Mouse (Mus musculus): ENCODE results near the gene Kif1b. TPM values are rescaled to one million over a fixed set of nuclear protein-coding genes. Genes with fewer than 3 reads are reported as not detected.

Kif1b gene
- polyA plus RNA-seq, 1 experiment, result 10.1 TPM

DNA sequence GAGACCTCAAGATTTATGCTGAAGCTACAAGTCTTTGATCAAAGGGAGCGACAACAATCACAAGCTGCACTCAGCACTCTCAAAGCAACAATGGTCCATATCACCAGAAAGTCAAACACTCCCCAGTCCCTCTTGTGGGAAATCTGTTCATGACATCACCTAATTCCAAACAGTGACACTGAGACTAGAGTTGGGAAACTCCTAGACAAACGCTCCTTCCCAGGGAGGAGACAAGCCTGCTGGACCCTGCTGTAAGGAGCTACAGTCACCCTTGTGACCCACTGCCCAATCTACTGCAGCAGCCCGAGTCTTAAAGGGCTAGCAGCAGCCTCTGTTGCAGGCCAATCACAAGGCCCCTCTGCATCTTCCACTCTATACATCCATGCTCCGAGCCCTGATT lies 127.9 kb downstream of the Kif1b start:
- Histone ChIP-seq H3K36me3 (ENCODE audit: control insufficient read depth, insufficient read depth) (peaks cover 31% of the 10 kb centered on the region), H3K4me3 (ENCODE audit: insufficient read depth, poor library complexity, severe bottlenecking) (no peak overlapping the region), H3K27me3 (ENCODE audit: control insufficient read depth, insufficient read depth, insufficient read length) (no peaks in the 10 kb centered on the region), H3K79me3 (ENCODE audit: low read depth) (no peaks in the 10 kb centered on the region), H3K79me2 (ENCODE audit: control insufficient read depth, insufficient read depth) (no peaks in the 10 kb centered on the region), H3ac (ENCODE audit: control insufficient read depth, insufficient read length, low read depth) (no peak overlapping the region)
- TF ChIP-seq MYOD1 (IDR thresholded peaks at IDR 0.05; ENCODE audit: control insufficient read depth, insufficient read length, low read depth), result no peak
- TF ChIP-seq CEBPB (IDR thresholded peaks at IDR 0.05; ENCODE audit: low read depth), result no peak
- TF ChIP-seq FOSL1 (IDR thresholded peaks at IDR 0.05; ENCODE audit: insufficient read depth, low read length, poor library complexity, severe bottlenecking), result no peak
- no peak for TF ChIP-seq USF1 (IDR thresholded peaks at IDR 0.05; ENCODE audit: low read depth)
- no peak for TF ChIP-seq MAX (IDR thresholded peaks at IDR 0.05)
- no peak for TF ChIP-seq MYOG (IDR thresholded peaks at IDR 0.05; ENCODE audit: control insufficient read depth, extremely low read depth, insufficient read length)
- TF ChIP-seq CTCF (IDR thresholded peaks at IDR 0.05; ENCODE audit: control insufficient read depth, insufficient read depth, insufficient read length), result no peak

DNA sequence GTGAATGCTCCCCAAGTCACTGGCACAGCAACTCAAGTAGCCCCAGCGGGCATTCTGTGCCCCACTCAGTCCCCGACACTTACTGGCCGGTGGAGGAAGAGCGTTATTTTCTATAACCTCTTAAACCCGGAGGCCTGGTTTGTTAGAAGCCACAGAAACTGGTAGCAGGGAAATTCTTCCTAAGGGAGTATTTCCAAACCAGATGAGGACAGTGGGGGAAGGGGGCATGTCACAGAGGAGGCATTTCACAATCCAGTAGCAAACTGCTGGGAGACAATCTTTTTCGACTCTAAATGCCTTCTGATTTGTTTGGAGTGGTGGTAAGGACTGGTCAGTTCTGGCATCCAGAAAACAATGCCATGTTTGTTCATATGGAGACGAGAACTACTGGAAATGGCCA lies 128.3 kb downstream of the Kif1b start:
- no peak overlapping the region for H3K4me3 ChIP-seq (ENCODE audit: insufficient read depth, poor library complexity, severe bottlenecking)
- H3K79me2 ChIP-seq (ENCODE audit: control insufficient read depth, insufficient read depth), result no peaks in the 10 kb centered on the region
- H3K79me3 ChIP-seq (ENCODE audit: low read depth), result no peaks in the 10 kb centered on the region
- TF ChIP-seq MYOD1 (IDR thresholded peaks at IDR 0.05; ENCODE audit: control insufficient read depth, insufficient read length, low read depth), result no peak
- no peak for TF ChIP-seq MAX (IDR thresholded peaks at IDR 0.05)
- no peak for TF ChIP-seq USF1 (IDR thresholded peaks at IDR 0.05; ENCODE audit: low read depth)
- TF ChIP-seq FOSL1 (IDR thresholded peaks at IDR 0.05; ENCODE audit: insufficient read depth, low read length, poor library complexity, severe bottlenecking), result no peak
- no peak for TF ChIP-seq CTCF (IDR thresholded peaks at IDR 0.05; ENCODE audit: control insufficient read depth, insufficient read depth, insufficient read length)
- H3ac ChIP-seq (ENCODE audit: control insufficient read depth, insufficient read length, low read depth), result no peak overlapping the region
- H3K27me3 ChIP-seq (ENCODE audit: control insufficient read depth, insufficient read depth, insufficient read length), result no peaks in the 10 kb centered on the region
- peaks cover 31% of the 10 kb centered on the region for H3K36me3 ChIP-seq (ENCODE audit: control insufficient read depth, insufficient read depth)

DNA sequence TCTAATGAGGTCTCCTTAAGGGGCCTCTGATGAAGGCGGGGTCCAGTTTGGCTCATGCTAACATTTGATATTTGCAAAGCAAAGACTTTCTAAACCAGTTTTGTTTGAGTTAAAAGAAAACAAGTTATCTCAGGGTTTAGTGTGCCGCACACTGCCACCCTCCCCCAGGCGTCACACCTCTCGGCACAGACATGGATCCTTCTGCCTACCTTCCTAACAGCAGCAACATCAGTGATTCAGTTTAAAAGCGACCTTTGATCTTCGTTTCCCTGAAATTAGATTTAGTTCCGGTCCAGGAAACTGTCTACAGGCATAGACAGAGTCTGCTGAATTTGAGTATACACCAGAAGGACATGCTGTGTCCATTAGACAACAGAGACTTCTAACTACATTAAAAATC lies 129.2 kb downstream of the Kif1b start:
- no peaks in the 10 kb centered on the region for H3K27me3 ChIP-seq (ENCODE audit: control insufficient read depth, insufficient read depth, insufficient read length)
- no peak for TF ChIP-seq CTCF (IDR thresholded peaks at IDR 0.05; ENCODE audit: control insufficient read depth, insufficient read depth, insufficient read length)
- no peak for TF ChIP-seq MAX (IDR thresholded peaks at IDR 0.05)
- TF ChIP-seq MYOD1 (IDR thresholded peaks at IDR 0.05; ENCODE audit: control insufficient read depth, insufficient read length, low read depth), result no peak
- TF ChIP-seq CEBPB (IDR thresholded peaks at IDR 0.05; ENCODE audit: low read depth), result no peak
- TF ChIP-seq MYOG (IDR thresholded peaks at IDR 0.05; ENCODE audit: control insufficient read depth, extremely low read depth, insufficient read length), result no peak
- TF ChIP-seq FOSL1 (IDR thresholded peaks at IDR 0.05; ENCODE audit: insufficient read depth, low read length, poor library complexity, severe bottlenecking), result no peak
- no peak for TF ChIP-seq USF1 (IDR thresholded peaks at IDR 0.05; ENCODE audit: low read depth)
- no peak overlapping the region for H3K4me3 ChIP-seq (ENCODE audit: insufficient read depth, poor library complexity, severe bottlenecking)
- H3ac ChIP-seq (ENCODE audit: control insufficient read depth, insufficient read length, low read depth), result no peak overlapping the region
- H3K79me2 ChIP-seq (ENCODE audit: control insufficient read depth, insufficient read depth), result no peaks in the 10 kb centered on the region
- no peaks in the 10 kb centered on the region for H3K79me3 ChIP-seq (ENCODE audit: low read depth)
- H3K36me3 ChIP-seq (ENCODE audit: control insufficient read depth, insufficient read depth), result peaks cover 27% of the 10 kb centered on the region

DNA sequence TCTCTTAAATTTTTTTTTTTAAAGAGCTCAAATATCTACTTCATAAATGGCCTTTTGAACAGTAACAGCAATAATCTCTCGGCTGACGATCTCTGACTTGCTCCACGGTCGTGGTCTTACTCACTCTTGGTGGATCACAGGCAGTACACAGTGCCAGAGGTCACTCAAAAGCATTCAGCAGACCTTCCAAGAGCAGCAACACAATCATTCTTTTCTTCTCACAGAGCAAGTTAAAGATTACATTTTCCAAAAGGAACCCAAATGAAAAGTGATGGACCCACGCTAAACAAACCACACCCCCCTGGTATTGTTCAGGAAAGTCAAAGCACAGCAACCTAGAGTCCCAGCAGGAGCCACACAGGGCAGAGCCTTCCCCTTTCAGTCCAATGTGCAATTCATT lies 130.4 kb downstream of the Kif1b start:
- Histone ChIP-seq H3K4me3 (ENCODE audit: insufficient read depth, poor library complexity, severe bottlenecking) (no peak overlapping the region), H3K36me3 (ENCODE audit: control insufficient read depth, insufficient read depth) (peaks cover 17% of the 10 kb centered on the region), H3K79me2 (ENCODE audit: control insufficient read depth, insufficient read depth) (no peaks in the 10 kb centered on the region), H3K79me3 (ENCODE audit: low read depth) (no peaks in the 10 kb centered on the region), H3K27me3 (ENCODE audit: control insufficient read depth, insufficient read depth, insufficient read length) (no peaks in the 10 kb centered on the region), H3ac (ENCODE audit: control insufficient read depth, insufficient read length, low read depth) (no peak overlapping the region)
- TF ChIP-seq CEBPB (IDR thresholded peaks at IDR 0.05; ENCODE audit: low read depth) (no peak), MYOG (IDR thresholded peaks at IDR 0.05; ENCODE audit: control insufficient read depth, extremely low read depth, insufficient read length) (no peak), MAX (IDR thresholded peaks at IDR 0.05) (no peak), MYOD1 (IDR thresholded peaks at IDR 0.05; ENCODE audit: control insufficient read depth, insufficient read length, low read depth) (no peak), USF1 (IDR thresholded peaks at IDR 0.05; ENCODE audit: low read depth) (no peak), CTCF (IDR thresholded peaks at IDR 0.05; ENCODE audit: control insufficient read depth, insufficient read depth, insufficient read length) (no peak)

DNA sequence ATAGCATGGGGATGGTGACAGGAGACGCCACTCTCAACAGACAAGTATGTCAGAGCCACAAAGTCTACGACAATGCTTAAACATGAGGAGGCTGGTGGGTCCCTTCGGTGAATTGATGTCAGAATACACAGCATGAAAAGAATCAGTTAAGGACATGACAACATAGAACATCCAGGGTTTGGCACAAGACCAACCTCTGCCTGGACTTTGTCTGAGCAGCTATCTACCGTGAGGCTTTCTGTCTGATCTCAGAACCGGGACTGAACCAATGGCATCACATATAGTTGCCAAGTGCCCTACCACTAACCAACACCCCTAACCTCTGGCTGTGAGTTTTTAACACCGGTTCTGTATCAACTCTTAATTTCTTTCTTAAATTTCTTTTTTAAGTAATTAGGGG lies 130.8 kb downstream of the Kif1b start:
- H3K36me3 ChIP-seq (ENCODE audit: control insufficient read depth, insufficient read depth), result peaks cover 13% of the 10 kb centered on the region
- H3K27me3 ChIP-seq (ENCODE audit: control insufficient read depth, insufficient read depth, insufficient read length), result no peaks in the 10 kb centered on the region
- H3K79me2 ChIP-seq (ENCODE audit: control insufficient read depth, insufficient read depth), result no peaks in the 10 kb centered on the region
- no peak overlapping the region for H3K4me3 ChIP-seq (ENCODE audit: insufficient read depth, poor library complexity, severe bottlenecking)
- no peaks in the 10 kb centered on the region for H3K79me3 ChIP-seq (ENCODE audit: low read depth)
- TF ChIP-seq CEBPB (IDR thresholded peaks at IDR 0.05; ENCODE audit: low read depth), result no peak
- no peak for TF ChIP-seq MYOD1 (IDR thresholded peaks at IDR 0.05; ENCODE audit: control insufficient read depth, insufficient read length, low read depth)
- TF ChIP-seq FOSL1 (IDR thresholded peaks at IDR 0.05; ENCODE audit: insufficient read depth, low read length, poor library complexity, severe bottlenecking), result no peak
- no peak for TF ChIP-seq MYOG (IDR thresholded peaks at IDR 0.05; ENCODE audit: control insufficient read depth, extremely low read depth, insufficient read length)
- no peak for TF ChIP-seq CTCF (IDR thresholded peaks at IDR 0.05; ENCODE audit: control insufficient read depth, insufficient read depth, insufficient read length)
- no peak for TF ChIP-seq MAX (IDR thresholded peaks at IDR 0.05)
- no peak for TF ChIP-seq USF1 (IDR thresholded peaks at IDR 0.05; ENCODE audit: low read depth)
- no peak overlapping the region for H3ac ChIP-seq (ENCODE audit: control insufficient read depth, insufficient read length, low read depth)

DNA sequence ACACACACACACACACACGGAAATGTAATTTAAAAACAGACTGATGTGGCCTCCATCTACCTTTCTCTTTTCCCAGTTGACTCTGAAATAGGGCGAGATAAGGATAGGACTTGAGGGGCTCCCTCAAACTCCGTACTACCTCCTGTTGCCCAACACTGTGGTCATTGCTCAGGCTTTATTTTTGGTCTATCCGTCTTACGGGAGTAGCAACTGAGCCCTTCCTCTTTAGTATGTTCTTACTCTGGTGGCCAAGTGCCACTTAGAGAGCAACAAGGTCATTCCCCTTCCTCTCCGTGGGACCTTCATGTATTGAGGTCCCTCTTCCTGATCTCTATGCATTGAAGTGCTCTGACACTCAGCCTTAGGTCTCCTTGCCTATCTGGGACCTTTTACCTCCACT lies 133.8 kb downstream of the Kif1b start:
- TF ChIP-seq MYOD1 (IDR thresholded peaks at IDR 0.05; ENCODE audit: control insufficient read depth, insufficient read length, low read depth), result no peak
- no peak for TF ChIP-seq CTCF (IDR thresholded peaks at IDR 0.05; ENCODE audit: control insufficient read depth, insufficient read depth, insufficient read length)
- no peak for TF ChIP-seq CEBPB (IDR thresholded peaks at IDR 0.05; ENCODE audit: low read depth)
- TF ChIP-seq MAX (IDR thresholded peaks at IDR 0.05), result no peak
- TF ChIP-seq USF1 (IDR thresholded peaks at IDR 0.05; ENCODE audit: low read depth), result no peak
- no peak for TF ChIP-seq FOSL1 (IDR thresholded peaks at IDR 0.05; ENCODE audit: insufficient read depth, low read length, poor library complexity, severe bottlenecking)
- no peak for TF ChIP-seq MYOG (IDR thresholded peaks at IDR 0.05; ENCODE audit: control insufficient read depth, extremely low read depth, insufficient read length)
- Histone ChIP-seq H3K79me3 (ENCODE audit: low read depth) (no peaks in the 10 kb centered on the region), H3ac (ENCODE audit: control insufficient read depth, insufficient read length, low read depth) (no peak overlapping the region), H3K4me3 (ENCODE audit: insufficient read depth, poor library complexity, severe bottlenecking) (no peak overlapping the region), H3K36me3 (ENCODE audit: control insufficient read depth, insufficient read depth) (no peaks in the 10 kb centered on the region), H3K79me2 (ENCODE audit: control insufficient read depth, insufficient read depth) (no peaks in the 10 kb centered on the region), H3K27me3 (ENCODE audit: control insufficient read depth, insufficient read depth, insufficient read length) (no peaks in the 10 kb centered on the region)

Data from C2C12 (cell line).